In the genomic region with DNA sequence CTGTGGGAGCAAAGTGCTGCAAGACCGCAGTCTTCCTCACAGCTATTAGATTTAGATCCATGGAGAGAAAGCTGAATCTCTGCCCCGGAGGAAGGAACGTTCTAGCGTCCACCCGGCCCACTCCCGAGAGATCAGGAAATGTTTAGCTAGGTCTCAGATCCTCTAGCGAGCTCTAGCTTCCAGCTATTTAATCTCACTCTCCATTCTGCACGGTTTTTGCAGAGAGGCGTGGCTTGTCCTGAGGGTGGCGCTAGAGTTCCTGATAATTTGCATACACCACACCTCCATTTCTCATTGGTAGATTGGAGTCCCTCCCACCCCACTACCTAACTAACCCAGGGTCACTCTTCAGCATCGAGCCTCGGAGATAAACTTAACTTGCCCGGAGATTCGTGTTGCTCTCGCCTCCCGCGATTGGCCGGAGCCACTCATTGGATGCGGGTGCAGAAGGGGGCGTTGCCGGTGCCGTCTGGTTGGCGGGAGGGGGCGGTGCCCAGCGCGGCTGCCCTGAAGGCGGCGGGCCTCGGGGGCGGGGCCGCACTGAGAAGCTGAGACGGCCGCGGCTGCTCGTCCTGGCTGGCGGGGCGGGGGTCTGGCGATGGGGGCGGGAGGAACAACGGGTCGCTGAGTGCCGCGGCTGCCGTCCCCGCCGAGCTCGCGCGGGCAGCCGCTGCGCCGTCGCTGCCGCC, we compare ENCODE assay signal across 8 mouse cellular contexts. TPM values are rescaled to one million over a fixed set of nuclear protein-coding genes. Genes with fewer than 3 reads are reported as not detected.
DNase-seq lines count a peak whose midpoint lies in the region; ATAC-seq lines count a peak whose summit lies in the region.

No protein-coding gene starts in this region.

- peak; percentile 99 for DNase-seq in adipocyte (ENCODE audit: low spot score)
- peak; percentile 98 for DNase-seq in embryo, embryonic 10 days (ENCODE audit: low spot score)
- peak; percentile 97 for DNase-seq in gastrocnemius, postnatal 10 days
- DNase-seq in induced T-regulatory cell, adult 2 months (ENCODE audit: low read depth), result peak; percentile 99
- peak; percentile 99 to 100 for DNase-seq in left cerebral cortex, adult 9 months (ENCODE audit: low spot score in 2 of 2)
- peak; percentile 98 for DNase-seq in right cerebral cortex, postnatal 14 days
- peak; percentile 94 to 98 for DNase-seq in urinary bladder, postnatal 36 days (ENCODE audit: low spot score in 2 of 2)

- ATAC-seq in megakaryocyte progenitor cell, adult 5-6 weeks (replicated peaks; ENCODE audit: poor library complexity), result peak; percentile 88

RNA-seq across cellular contexts. Expression of a gene that starts 1.1 kb away (rescaled TPM):
- total RNA-seq in gastrocnemius, postnatal 10 days (2021), result 10 to 100 TPM; 43.4 to 44.8 TPM
- 6.1 and 7.5 TPM in 2 replicates for total RNA-seq in megakaryocyte progenitor cell, adult 5-6 weeks (2015)
- total RNA-seq in megakaryocyte progenitor cell, adult 5-6 weeks (2017), result 4.5 and 5.6 TPM in 2 replicates

Comparison
In these comparisons a context has a peak if more than half of its experiments do, and no peak if none do; other contexts are left out.
1. Peak in every context shown above with its lines: DNase-seq and ATAC-seq.
2. RNA of a gene that starts 1.1 kb away (total RNA-seq): 43.4 to 44.8 TPM in gastrocnemius, postnatal 10 days; 4.5 to 7.5 TPM in megakaryocyte progenitor cell, adult 5-6 weeks; every median in the first group is over 4 times any median in the second.